Mouse (Mus musculus): Measurements from ENCODE around the gene Dleu7.

DNA sequence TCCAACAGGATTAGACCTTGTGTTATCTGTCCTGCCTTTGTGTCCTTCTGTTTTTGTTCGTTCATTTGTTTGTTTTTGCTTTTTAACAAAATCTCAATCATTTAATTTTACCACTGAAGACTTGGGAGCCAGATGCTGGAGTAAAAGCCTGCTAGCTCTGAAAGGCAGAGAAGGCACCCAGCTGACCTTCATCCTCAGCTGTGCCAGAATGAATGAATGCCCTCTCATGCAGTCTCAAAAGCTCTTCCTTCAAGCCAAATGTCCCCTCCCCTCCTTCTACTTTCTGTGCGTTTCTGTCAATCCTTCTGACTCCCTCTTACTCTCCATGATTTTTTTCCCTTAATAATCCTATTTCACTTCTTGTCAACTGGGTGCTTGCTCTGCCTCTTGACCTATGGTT is 34.3 kb upstream of the Dleu7 start:
- TF ChIP-seq CTCF (IDR thresholded peaks at IDR 0.05 in 2 of 3, conservative IDR thresholded peaks at IDR 0.05 in 1 of 3; ENCODE audit: control insufficient read depth in 1 of 3, insufficient read depth in 1 of 3, low read depth in 2 of 3, low read length in 3 of 3, poor library complexity in 1 of 3, severe bottlenecking in 1 of 3) (no peak), POLR2A (IDR thresholded peaks at IDR 0.05; ENCODE audit: control insufficient read depth in 1 of 2, insufficient read depth in 1 of 2, low read depth in 1 of 2, low read length in 2 of 2, poor library complexity in 1 of 2) (no peak), MAX (IDR thresholded peaks at IDR 0.05; ENCODE audit: low read length) (no peak), ZC3H11A (IDR thresholded peaks at IDR 0.05; ENCODE audit: low read depth, low read length) (no peak), SIN3A (IDR thresholded peaks at IDR 0.05; ENCODE audit: low read length) (no peak), NELFE (IDR thresholded peaks at IDR 0.05; ENCODE audit: low read depth, low read length) (no peak), MYC (IDR thresholded peaks at IDR 0.05; ENCODE audit: low read depth, low read length) (no peak), TBP (IDR thresholded peaks at IDR 0.05; ENCODE audit: low read depth, low read length) (no peak), USF1 (IDR thresholded peaks at IDR 0.05; ENCODE audit: low read depth, low read length) (no peak), ZKSCAN1 (IDR thresholded peaks at IDR 0.05; ENCODE audit: low read depth, low read length) (no peak), ZNF384 (IDR thresholded peaks at IDR 0.05; ENCODE audit: low read depth, low read length) (no peak)

Measured in MEL (cell line).